Mouse (Mus musculus): Measurements from ENCODE around the gene Ephx3.
"Not testable (repeated sequence)": the region's sequence is repeated elsewhere in the genome, so short reads cannot be mapped to it uniquely, and the experiment has no call there.

GRCm38 (mm10) chr17:32215587-32215986, 26.2 kb upstream of the Ephx3 start:
- not testable (repeated sequence) for TF ChIP-seq GATA1 (IDR thresholded peaks at IDR 0.05; ENCODE audit: borderline replicate concordance, low read length); FLI1 (IDR thresholded peaks at IDR 0.05; ENCODE audit: low read length)
